11 mouse cellular contexts compared by ENCODE assay signal in the genomic region with DNA sequence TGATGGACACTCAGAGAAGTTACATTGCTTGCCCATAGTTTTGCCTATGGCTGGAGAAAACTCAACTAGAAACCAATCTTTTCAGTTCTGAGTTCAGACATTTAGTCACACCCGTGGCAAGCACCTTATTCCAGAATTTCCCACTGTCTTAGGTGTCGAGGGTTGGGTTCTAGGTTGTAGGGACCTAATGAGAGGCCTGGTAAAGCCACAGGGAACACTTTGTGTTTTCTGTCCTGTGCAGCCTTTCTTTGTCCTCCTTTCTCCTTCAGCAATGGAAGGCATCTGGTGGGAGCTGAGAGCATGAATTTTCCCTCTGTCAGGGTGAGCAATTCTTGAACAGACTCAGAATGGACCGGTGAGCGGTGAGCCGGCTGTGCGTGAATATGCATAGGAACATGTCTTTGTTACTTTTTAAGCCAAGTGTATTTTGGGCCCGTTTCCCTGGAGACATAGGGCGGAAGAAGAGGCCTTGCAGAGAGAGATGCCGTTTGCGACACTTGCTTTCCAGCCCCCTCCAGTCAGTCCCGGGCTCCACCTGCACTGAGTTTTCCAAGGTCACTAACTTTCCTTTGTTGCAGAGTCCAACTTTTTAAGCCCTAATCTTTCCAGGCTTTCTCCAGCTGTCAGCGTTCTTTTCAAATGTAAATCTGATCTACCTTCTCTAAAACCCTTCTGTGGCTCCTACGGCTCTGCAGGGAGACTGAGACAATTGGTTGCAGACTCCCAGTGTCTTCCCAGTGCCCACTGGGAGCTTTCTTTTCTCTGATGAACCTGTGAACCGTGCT. TPM values are rescaled to one million over a fixed set of nuclear protein-coding genes. Genes with fewer than 3 reads are reported as not detected.
DNase-seq lines count a peak whose midpoint lies in the region; ATAC-seq and TF ChIP-seq lines count a peak whose summit lies in the region.
"Had no signal": no experiment of that assay in that cellular context is flagged by ENCODE, and none has a peak within 500 bp of the region (broad histone marks: within the 10 kb centered on the region; RNA-seq: fewer than 3 reads in every experiment).

No protein-coding gene starts in this region.

- H3K9ac ChIP-seq in ES-Bruce4 (ENCODE audit: low read depth, poor library complexity, severe bottlenecking), result no peak overlapping the region
- no peak overlapping the region for H3K9ac ChIP-seq in forebrain, embryonic 14.5 days (ENCODE audit: low read length)
- H3K9ac ChIP-seq in midbrain, embryonic 13.5 days (replicated peaks), result no peak overlapping the region
- H3K9ac ChIP-seq in stomach, postnatal 0 days (ENCODE audit: low read length), result no peak overlapping the region
- H3K9ac ChIP-seq: embryonic facial prominence, embryonic 12.5 days; hindbrain, embryonic 15.5 days; limb, embryonic 12.5 days had no signal

- peak; percentile 43 for DNase-seq in adrenal gland, postnatal 14 days
- DNase-seq in adrenal gland, adult 2 months, result no peak
- peak; percentile 52 for DNase-seq in forebrain, embryonic 14.5 days (ENCODE audit: low spot score)
- no peak for DNase-seq in MN1 (ENCODE audit: low spot score)
- DNase-seq in stomach, postnatal 0 days (ENCODE audit: low spot score), result no peak

- no peak for TF ChIP-seq POLR2A in ES-Bruce4 (IDR thresholded peaks at IDR 0.05; ENCODE audit: insufficient read depth, low read length)

- peak; percentile 26; the same call in 1 of the 2 replicates for ATAC-seq in forebrain, embryonic 14.5 days
- ATAC-seq in midbrain, embryonic 13.5 days, result peak; percentile 65
- ATAC-seq in megakaryocyte progenitor cell, adult 5-6 weeks (replicated peaks; ENCODE audit: poor library complexity), result no peak
- no peak for ATAC-seq in stomach, postnatal 0 days (ENCODE audit: low FRiP score, low TSS enrichment)

- peak; percentile 91 for TF ChIP-seq EP300 in ES-Bruce4 (IDR thresholded peaks at IDR 0.05; ENCODE audit: insufficient read depth, low read depth, low read length)
- no peak for TF ChIP-seq EP300 in stomach, postnatal 0 days (optimal IDR thresholded peaks at IDR 0.05)

- no peak for TF ChIP-seq CTCF in ES-Bruce4 (IDR thresholded peaks at IDR 0.05; ENCODE audit: low read depth, low read length)
- TF ChIP-seq CTCF in stomach, postnatal 0 days (IDR thresholded peaks at IDR 0.05; ENCODE audit: low read depth), result no peak

- H3K27me3 ChIP-seq in ES-Bruce4 (ENCODE audit: control insufficient read depth, insufficient read depth, low read length, poor library complexity, severe bottlenecking), result no peaks in the 10 kb centered on the region
- no peaks in the 10 kb centered on the region for H3K27me3 ChIP-seq in forebrain, embryonic 14.5 days (replicated peaks; ENCODE audit: control insufficient read depth, insufficient read depth, low read length)
- H3K27me3 ChIP-seq in midbrain, embryonic 13.5 days, result no peaks in the 10 kb centered on the region
- no peaks in the 10 kb centered on the region for H3K27me3 ChIP-seq in stomach, postnatal 0 days (ENCODE audit: control insufficient read depth, insufficient read depth, low read length)
- H3K27me3 ChIP-seq: embryonic facial prominence, embryonic 12.5 days; hindbrain, embryonic 15.5 days; limb, embryonic 12.5 days had no signal

- H3K36me3 ChIP-seq in ES-Bruce4 (ENCODE audit: control insufficient read depth, insufficient read depth, low read length, poor library complexity, severe bottlenecking), result no peaks in the 10 kb centered on the region
- no peaks in the 10 kb centered on the region for H3K36me3 ChIP-seq in forebrain, embryonic 14.5 days (ENCODE audit: control insufficient read depth, insufficient read depth, low read length)
- H3K36me3 ChIP-seq in midbrain, embryonic 13.5 days, result no peaks in the 10 kb centered on the region
- H3K36me3 ChIP-seq in stomach, postnatal 0 days (ENCODE audit: control insufficient read depth, insufficient read depth, low read length), result no peaks in the 10 kb centered on the region
- H3K36me3 ChIP-seq: embryonic facial prominence, embryonic 12.5 days; hindbrain, embryonic 15.5 days; limb, embryonic 12.5 days had no signal

- peak overlapping the region; percentile 19; the same call in 1 of the 2 replicates for H3K4me3 ChIP-seq in ES-Bruce4 (ENCODE audit: low read depth, low read length)
- no peak overlapping the region for H3K4me3 ChIP-seq in forebrain, embryonic 14.5 days (ENCODE audit: low read depth, low read length)
- H3K4me3 ChIP-seq in midbrain, embryonic 13.5 days (replicated peaks), result no peak overlapping the region
- H3K4me3 ChIP-seq in stomach, postnatal 0 days (ENCODE audit: low read depth, low read length), result no peak overlapping the region
- H3K4me3 ChIP-seq: embryonic facial prominence, embryonic 12.5 days; hindbrain, embryonic 15.5 days; limb, embryonic 12.5 days had no signal

- 0 out of 2 replicates have a peak overlapping the region, but pooled peaks have one; percentile 12 for H3K4me2 ChIP-seq in forebrain, embryonic 14.5 days (ENCODE audit: low read length)
- H3K4me2 ChIP-seq in midbrain, embryonic 13.5 days (replicated peaks), result peak overlapping the region; percentile 4; the same call in 1 of the 2 replicates
- H3K4me2 ChIP-seq in stomach, postnatal 0 days (replicated peaks; ENCODE audit: low read depth), result no peak overlapping the region
- H3K4me2 ChIP-seq: embryonic facial prominence, embryonic 12.5 days; hindbrain, embryonic 15.5 days; limb, embryonic 12.5 days had no signal

- peaks cover 4% of the 10 kb centered on the region for H3K4me1 ChIP-seq in ES-Bruce4 (ENCODE audit: control insufficient read depth, insufficient read depth, low read length)
- no peaks in the 10 kb centered on the region; the same call in 1 of the 2 replicates for H3K4me1 ChIP-seq in forebrain, embryonic 14.5 days (ENCODE audit: control insufficient read depth, insufficient read depth, low read length)
- peaks cover 13% of the 10 kb centered on the region for H3K4me1 ChIP-seq in midbrain, embryonic 13.5 days (replicated peaks)
- H3K4me1 ChIP-seq in stomach, postnatal 0 days (replicated peaks; ENCODE audit: control insufficient read depth, insufficient read depth), result no peaks in the 10 kb centered on the region
- H3K4me1 ChIP-seq: limb, embryonic 12.5 days had no signal

- H3K9me3 ChIP-seq in ES-Bruce4 (replicated peaks; ENCODE audit: control insufficient read depth, insufficient read depth, low read length, poor library complexity, severe bottlenecking), result no peaks in the 10 kb centered on the region
- no peaks in the 10 kb centered on the region for H3K9me3 ChIP-seq in forebrain, embryonic 14.5 days (replicated peaks; ENCODE audit: control insufficient read depth, low read length)
- no peaks in the 10 kb centered on the region for H3K9me3 ChIP-seq in midbrain, embryonic 13.5 days
- H3K9me3 ChIP-seq in stomach, postnatal 0 days (ENCODE audit: control insufficient read depth, low read length), result no peaks in the 10 kb centered on the region
- H3K9me3 ChIP-seq: embryonic facial prominence, embryonic 12.5 days; hindbrain, embryonic 15.5 days; limb, embryonic 12.5 days had no signal

- 4% methylated on average over 14 of the region's 14 CpGs for WGBS in forebrain, embryonic 14.5 days
- 3% methylated on average over 14 of the region's 14 CpGs for WGBS in midbrain, embryonic 13.5 days
- WGBS in stomach, postnatal 0 days, result 26% methylated on average over 14 of the region's 14 CpGs

- peak overlapping the region; percentile 88 for H3K27ac ChIP-seq in ES-Bruce4 (ENCODE audit: insufficient read depth, low read length)
- peak overlapping the region; percentile 27; the same call in 1 of the 2 replicates for H3K27ac ChIP-seq in forebrain, embryonic 14.5 days (ENCODE audit: low read depth, low read length)
- H3K27ac ChIP-seq in midbrain, embryonic 13.5 days, result peak overlapping the region; percentile 65
- no peak overlapping the region for H3K27ac ChIP-seq in stomach, postnatal 0 days (replicated peaks)
- H3K27ac ChIP-seq: embryonic facial prominence, embryonic 12.5 days; hindbrain, embryonic 15.5 days; limb, embryonic 12.5 days had no signal

RNA-seq across cellular contexts. Expression of gene Cdk5r2, which starts 30.0 kb away (rescaled TPM):
- 4.1 and 5.8 TPM in 2 replicates for total RNA-seq in adrenal gland, postnatal 14 days (2021)
- 1 to 10 TPM; 3.1 to 4.6 TPM for total RNA-seq in adrenal gland, adult 2 months (2021)
- polyA plus RNA-seq in adrenal gland, adult 2 months (2012; rRNA removed), result 8.7 and 11.6 TPM in 2 replicates
- polyA plus RNA-seq in ES-Bruce4 (2011; ENCODE audit: insufficient read depth, insufficient read length, low read depth, missing spikeins), result 0.28 and 0.32 TPM in 2 replicates
- 4.5 and 5.3 TPM in 2 replicates for polyA plus RNA-seq in forebrain, embryonic 14.5 days (2014; fragmentation: Nextera tagmentation; extraction: Ambion mirVana)
- polyA plus RNA-seq in midbrain, embryonic 13.5 days (2015; fragmentation: Nextera tagmentation; extraction: Ambion mirVana), result 4.8 and 7.1 TPM in 2 replicates
- total RNA-seq in megakaryocyte progenitor cell, adult 5-6 weeks (2015), result not detected in 2 replicates
- total RNA-seq in megakaryocyte progenitor cell, adult 5-6 weeks (2017), result not detected in 2 replicates
- polyA plus RNA-seq in stomach, postnatal 0 days (2015; fragmentation: Nextera tagmentation; extraction: Ambion mirVana), result 0.12 and 0.19 TPM in 2 replicates
- polyA plus RNA-seq: limb, embryonic 12.5 days had no signal

RNA-seq across cellular contexts. Expression of gene Wnt10a, which starts 33.4 kb away (rescaled TPM):
- 0.30 TPM in 2 replicates for total RNA-seq in adrenal gland, postnatal 14 days (2021)
- total RNA-seq in adrenal gland, adult 2 months (2021), result 1 to 10 TPM in 1 of 2 experiments, under 1 TPM in 1; 0.23 to 1.2 TPM
- polyA plus RNA-seq in adrenal gland, adult 2 months (2012; rRNA removed), result 2.1 and 2.4 TPM in 2 replicates
- polyA plus RNA-seq in ES-Bruce4 (2011; ENCODE audit: insufficient read depth, insufficient read length, low read depth, missing spikeins), result 0.79 and 0.81 TPM in 2 replicates
- polyA plus RNA-seq in forebrain, embryonic 14.5 days (2014; fragmentation: Nextera tagmentation; extraction: Ambion mirVana), result 0.56 and 0.69 TPM in 2 replicates
- 0.35 and 0.45 TPM in 2 replicates for polyA plus RNA-seq in midbrain, embryonic 13.5 days (2015; fragmentation: Nextera tagmentation; extraction: Ambion mirVana)
- total RNA-seq in megakaryocyte progenitor cell, adult 5-6 weeks (2015), result not detected in 2 replicates
- not detected in 2 replicates for total RNA-seq in megakaryocyte progenitor cell, adult 5-6 weeks (2017)
- 8.7 and 10.6 TPM in 2 replicates for polyA plus RNA-seq in stomach, postnatal 0 days (2015; fragmentation: Nextera tagmentation; extraction: Ambion mirVana)

RNA-seq across cellular contexts. Expression of gene Wnt6, which starts 53.0 kb away (rescaled TPM):
- 2.4 and 3.2 TPM in 2 replicates for total RNA-seq in adrenal gland, postnatal 14 days (2021)
- total RNA-seq in adrenal gland, adult 2 months (2021), result 1 to 10 TPM; 2.3 to 5.7 TPM
- polyA plus RNA-seq in adrenal gland, adult 2 months (2012; rRNA removed), result 11.5 and 17.1 TPM in 2 replicates
- 5.0 and 5.6 TPM in 2 replicates for polyA plus RNA-seq in ES-Bruce4 (2011; ENCODE audit: insufficient read depth, insufficient read length, low read depth, missing spikeins)
- 1.3 and 3.6 TPM in 2 replicates for polyA plus RNA-seq in forebrain, embryonic 14.5 days (2014; fragmentation: Nextera tagmentation; extraction: Ambion mirVana)
- 2.4 and 2.5 TPM in 2 replicates for polyA plus RNA-seq in midbrain, embryonic 13.5 days (2015; fragmentation: Nextera tagmentation; extraction: Ambion mirVana)
- 0.07 and 0.17 TPM in 2 replicates for total RNA-seq in megakaryocyte progenitor cell, adult 5-6 weeks (2015)
- 0.74 TPM in 1 of 2 replicates, not detected in the other for total RNA-seq in megakaryocyte progenitor cell, adult 5-6 weeks (2017)
- 3.6 and 4.8 TPM in 2 replicates for polyA plus RNA-seq in stomach, postnatal 0 days (2015; fragmentation: Nextera tagmentation; extraction: Ambion mirVana)

Comparison
In these comparisons a context has a peak if more than half of its experiments do, and no peak if none do; other contexts are left out.
1. DNase-seq: peak in adrenal gland, postnatal 14 days (single experiment) and forebrain, embryonic 14.5 days (single experiment); none in adrenal gland, adult 2 months (single experiment), MN1 (single experiment) and stomach, postnatal 0 days (single experiment).
2. ATAC-seq: peak in forebrain, embryonic 14.5 days (single experiment) and midbrain, embryonic 13.5 days (single experiment); none in megakaryocyte progenitor cell, adult 5-6 weeks (single experiment) and stomach, postnatal 0 days (single experiment).